Comparison of ENCODE assay signal across 21 mouse cellular contexts in the genomic region with DNA sequence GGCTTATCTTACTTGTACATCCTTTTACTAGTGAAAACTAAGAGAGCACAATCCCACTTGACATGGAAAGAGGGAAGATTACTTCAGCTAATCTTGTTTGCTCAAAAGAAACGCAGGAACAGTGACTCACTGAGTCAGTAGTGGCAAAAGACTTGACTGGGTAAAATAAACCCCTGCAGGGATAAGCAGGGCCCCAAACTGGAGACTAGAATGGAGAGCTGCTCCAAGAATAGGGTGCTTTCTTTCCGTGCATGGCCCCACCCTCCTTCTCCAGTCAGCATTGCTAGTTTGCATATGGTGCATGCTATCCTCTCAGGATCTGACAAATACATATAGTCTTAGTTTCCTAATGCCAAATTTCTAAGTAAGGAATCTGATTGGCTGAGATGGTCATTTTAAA.
"Had no signal": no experiment of that assay in that cellular context is flagged by ENCODE, and none has a peak within 500 bp of the region (broad histone marks: within the 10 kb centered on the region; RNA-seq: fewer than 3 reads in every experiment).

No protein-coding gene starts in this region.

- H3K4me3 ChIP-seq: layer of hippocampus, adult 2 months; left cerebral cortex, adult 2 months; liver, embryonic 13.5 days; megakaryocyte, embryonic 14.5 days; midbrain, embryonic 10.5 days; midbrain, embryonic 13.5 days; myocyte; neural tube, embryonic 13.5 days had no signal

- H3K27me3 ChIP-seq: liver, embryonic 13.5 days; midbrain, embryonic 13.5 days; neural tube, embryonic 13.5 days had no signal

- H3K4me1 ChIP-seq: liver, embryonic 13.5 days had no signal

- H3K9ac ChIP-seq: liver, embryonic 13.5 days; midbrain, embryonic 13.5 days; neural tube, embryonic 13.5 days had no signal

- ATAC-seq: intestine, embryonic 16.5 days; midbrain, embryonic 13.5 days; midbrain, embryonic 16.5 days had no signal

- H3K36me3 ChIP-seq: liver, embryonic 13.5 days; midbrain, embryonic 10.5 days; midbrain, embryonic 13.5 days; neural tube, embryonic 13.5 days had no signal

- H3K9me3 ChIP-seq: liver, embryonic 13.5 days; megakaryocyte, embryonic 14.5 days; midbrain, embryonic 10.5 days; midbrain, embryonic 13.5 days; neural tube, embryonic 13.5 days had no signal

- H3K27ac ChIP-seq: kidney, postnatal 0 days; layer of hippocampus, adult 2 months; left cerebral cortex, adult 2 months; liver, embryonic 13.5 days; midbrain, embryonic 10.5 days; midbrain, embryonic 13.5 days; neural tube, embryonic 13.5 days had no signal

- DNase-seq: kidney, adult 18-20 months; kidney, postnatal 25 days; layer of hippocampus, adult 9-11 months; layer of hippocampus, postnatal 36 days; liver, embryonic 13.5 days; lung, adult 2 months; lung, postnatal 36 days; retina, postnatal 1 day; right cerebral cortex, postnatal 25 days; thymus, adult 18-20 months; thymus, postnatal 36 days had no signal

- H3K4me2 ChIP-seq: liver, embryonic 13.5 days; midbrain, embryonic 13.5 days; neural tube, embryonic 13.5 days had no signal
